Mouse (Mus musculus): ENCODE results near the gene Chst5. TPM values are rescaled to one million over a fixed set of nuclear protein-coding genes. Genes with fewer than 3 reads are reported as not detected.

Chst5 gene
- 1.9 and 2.2 TPM in 2 replicates for polyA plus RNA-seq (2014; fragmentation: Nextera tagmentation; extraction: Ambion mirVana)

DNA sequence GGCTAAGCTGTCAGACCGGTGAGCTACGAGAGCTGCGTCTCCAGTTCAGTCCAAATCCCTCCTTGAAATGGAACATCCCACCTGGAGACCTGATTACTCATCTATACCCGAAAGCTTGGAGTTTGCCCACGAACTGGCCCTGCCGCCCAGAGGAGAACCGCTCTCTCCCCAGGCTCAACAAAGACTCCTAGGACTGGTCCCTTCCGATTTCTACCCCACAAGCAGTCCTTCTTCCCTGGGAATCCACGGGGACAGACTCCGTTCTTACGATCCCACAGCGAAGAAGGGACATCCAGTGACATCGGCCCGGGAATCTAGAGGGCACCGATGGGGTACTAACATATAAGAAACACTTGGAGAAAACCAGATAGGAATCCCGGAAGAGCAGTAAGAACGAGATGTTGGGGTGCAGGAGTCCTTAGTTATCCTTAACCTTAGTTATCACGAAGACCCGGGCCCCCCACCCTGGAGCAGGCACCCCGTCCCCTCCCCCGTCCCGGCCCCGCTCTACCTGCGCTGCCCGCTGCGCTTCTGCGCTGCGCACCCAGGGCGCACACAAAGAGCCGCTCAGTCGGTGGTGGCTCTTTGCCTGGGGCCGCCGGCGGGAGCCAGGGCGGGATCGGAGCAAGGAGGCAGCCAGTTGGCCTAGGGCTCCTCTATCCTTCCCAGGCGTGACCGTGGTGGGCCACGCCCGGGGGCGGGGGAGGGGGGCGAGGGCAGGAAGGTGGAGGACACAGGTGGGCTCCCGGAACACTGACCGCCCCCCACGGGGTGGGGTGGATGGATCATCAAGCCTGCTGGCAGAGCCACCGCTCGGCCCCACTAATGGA, at the start of gene Chst5:
Chst5 (minus strand) TSS at position 827 of the 830 bp plus-strand sequence.
- H3K4me2 ChIP-seq (ENCODE audit: low read depth, low read length, severe bottlenecking) = peak within 1 kb of the TSS; percentile 71
- no peak within 1 kb of the TSS for H3K27ac ChIP-seq (ENCODE audit: low read depth, low read length)
- peak; percentile 64 for DNase-seq (ENCODE audit: low spot score)
- no peaks in the 10 kb centered on the region for H3K9me3 ChIP-seq (ENCODE audit: control insufficient read depth, low read length)
- 4% methylated on average over 47 of the region's 47 CpGs for WGBS
- peaks cover 3% of the 10 kb centered on the region; the same call in 1 of the 2 replicates for H3K4me1 ChIP-seq (replicated peaks; ENCODE audit: control insufficient read depth, insufficient read depth, low read length)
- peak within 1 kb of the TSS; percentile 29 for H3K4me3 ChIP-seq (ENCODE audit: low read depth, low read length)
- ATAC-seq (replicated peaks; ENCODE audit: low FRiP score) = peak; percentile 49
- peak within 1 kb of the TSS; percentile 53 for H3K9ac ChIP-seq (ENCODE audit: low read length)
- peaks cover 7% of the 10 kb centered on the region for H3K27me3 ChIP-seq (ENCODE audit: control insufficient read depth, insufficient read depth, low read length)
- H3K36me3 ChIP-seq (ENCODE audit: control insufficient read depth, insufficient read depth, low read length) = no peaks in the 10 kb centered on the region

GRCm38 (mm10) chr8:111957231-111957630, 47.0 kb upstream of the Chst5 start:
- H3K9me3 ChIP-seq (ENCODE audit: control insufficient read depth, low read length) = no peaks in the 10 kb centered on the region
- no peak for ATAC-seq (replicated peaks; ENCODE audit: low FRiP score)
- no peak overlapping the region for H3K4me2 ChIP-seq (ENCODE audit: low read depth, low read length, severe bottlenecking)
- H3K4me3 ChIP-seq (ENCODE audit: low read depth, low read length) = no peak overlapping the region
- WGBS = 93% methylated on average over 2 of the region's 2 CpGs
- DNase-seq (ENCODE audit: low spot score) = no peak
- H3K4me1 ChIP-seq (replicated peaks; ENCODE audit: control insufficient read depth, insufficient read depth, low read length) = no peaks in the 10 kb centered on the region
- no peaks in the 10 kb centered on the region for H3K27me3 ChIP-seq (ENCODE audit: control insufficient read depth, insufficient read depth, low read length)
- H3K36me3 ChIP-seq (ENCODE audit: control insufficient read depth, insufficient read depth, low read length) = peaks cover 8% of the 10 kb centered on the region; the same call in 1 of the 2 replicates
- H3K9ac ChIP-seq (ENCODE audit: low read length) = no peak overlapping the region
- H3K27ac ChIP-seq (ENCODE audit: low read depth, low read length) = no peak overlapping the region

- peaks cover 8% of the 10 kb centered on the region; the same call in 1 of the 2 replicates for H3K36me3 ChIP-seq (ENCODE audit: control insufficient read depth, insufficient read depth, low read length)
- ATAC-seq (replicated peaks; ENCODE audit: low FRiP score) = no peak
- 91% methylated on average over 5 of the region's 5 CpGs for WGBS
These were observed 45.6 kb upstream of the Chst5 start for GRCm38 (mm10) chr8:111955879-111956278.

DNA sequence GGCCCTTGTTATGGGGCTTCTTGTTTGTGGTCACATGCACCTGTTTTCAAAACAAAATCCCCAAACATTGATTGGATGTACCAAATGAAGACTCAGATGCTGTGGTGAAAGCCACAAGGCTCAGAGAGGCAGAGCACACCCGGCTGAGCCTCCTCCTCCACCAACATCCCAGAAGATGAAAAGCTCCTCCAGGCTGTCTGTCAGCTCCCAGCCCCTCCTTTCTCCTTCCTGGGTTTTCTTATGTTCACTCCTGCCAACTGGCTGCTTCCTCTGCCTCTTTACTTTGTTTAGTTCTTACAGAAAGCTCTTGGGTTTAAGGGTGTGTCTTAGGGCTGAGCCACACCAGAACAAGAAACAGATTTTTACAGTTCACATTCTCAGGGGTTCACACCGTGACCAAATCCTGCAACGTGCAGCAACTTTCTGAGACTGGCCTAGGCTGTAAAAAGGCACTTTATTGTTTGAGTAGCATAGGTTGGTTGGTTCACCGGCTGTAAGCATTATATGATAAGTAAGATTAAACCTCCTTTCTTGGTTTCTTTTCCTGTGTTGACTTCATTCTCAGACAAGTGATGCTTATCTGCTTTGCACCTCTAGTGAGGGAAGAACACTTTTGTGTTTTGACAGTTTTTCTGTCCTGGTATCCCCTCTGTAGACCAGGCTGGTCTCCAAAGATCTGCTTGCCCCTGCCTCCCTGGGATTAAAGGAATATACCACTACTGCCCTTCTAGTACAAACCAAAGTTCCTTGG, 44.8 kb upstream of the Chst5 start:
- H3K9ac ChIP-seq (ENCODE audit: low read length) = no peak overlapping the region
- DNase-seq (ENCODE audit: low spot score) (no peak), ATAC-seq (replicated peaks; ENCODE audit: low FRiP score) (no peak)
- H3K36me3 ChIP-seq (ENCODE audit: control insufficient read depth, insufficient read depth, low read length) = peaks cover 8% of the 10 kb centered on the region; the same call in 1 of the 2 replicates
- H3K9me3 ChIP-seq (ENCODE audit: control insufficient read depth, low read length) = no peaks in the 10 kb centered on the region
- H3K4me3 ChIP-seq (ENCODE audit: low read depth, low read length) = no peak overlapping the region
- no peaks in the 10 kb centered on the region for H3K4me1 ChIP-seq (replicated peaks; ENCODE audit: control insufficient read depth, insufficient read depth, low read length)
- no peaks in the 10 kb centered on the region for H3K27me3 ChIP-seq (ENCODE audit: control insufficient read depth, insufficient read depth, low read length)
- WGBS = 91% methylated on average over 4 of the region's 4 CpGs
- H3K27ac ChIP-seq (ENCODE audit: low read depth, low read length) = no peak overlapping the region
- H3K4me2 ChIP-seq (ENCODE audit: low read depth, low read length, severe bottlenecking) = no peak overlapping the region

More at GRCm38 (mm10) chr8:111955879-111956278, 45.6 kb upstream of the Chst5 start:
- DNase-seq (ENCODE audit: low spot score) = no peak
- H3K9ac ChIP-seq (ENCODE audit: low read length) = no peak overlapping the region
- H3K27me3 ChIP-seq (ENCODE audit: control insufficient read depth, insufficient read depth, low read length) = no peaks in the 10 kb centered on the region
- H3K4me2 ChIP-seq (ENCODE audit: low read depth, low read length, severe bottlenecking) = no peak overlapping the region
- no peak overlapping the region for H3K4me3 ChIP-seq (ENCODE audit: low read depth, low read length)
- no peaks in the 10 kb centered on the region for H3K4me1 ChIP-seq (replicated peaks; ENCODE audit: control insufficient read depth, insufficient read depth, low read length)
- H3K27ac ChIP-seq (ENCODE audit: low read depth, low read length) = no peak overlapping the region
- no peaks in the 10 kb centered on the region for H3K9me3 ChIP-seq (ENCODE audit: control insufficient read depth, low read length)

- H3K27me3 ChIP-seq (ENCODE audit: control insufficient read depth, insufficient read depth, low read length) = no peaks in the 10 kb centered on the region
- ATAC-seq (replicated peaks; ENCODE audit: low FRiP score) (no peak), DNase-seq (ENCODE audit: low spot score) (no peak)
- H3K9me3 ChIP-seq (ENCODE audit: control insufficient read depth, low read length) = no peaks in the 10 kb centered on the region
- H3K36me3 ChIP-seq (ENCODE audit: control insufficient read depth, insufficient read depth, low read length) = peaks cover 8% of the 10 kb centered on the region; the same call in 1 of the 2 replicates
- no peak overlapping the region for H3K27ac ChIP-seq (ENCODE audit: low read depth, low read length)
- 96% methylated on average over 5 of the region's 5 CpGs for whole genome bisulfite sequencing
- no peaks in the 10 kb centered on the region for H3K4me1 ChIP-seq (replicated peaks; ENCODE audit: control insufficient read depth, insufficient read depth, low read length)
- no peak overlapping the region for H3K4me3 ChIP-seq (ENCODE audit: low read depth, low read length)
- no peak overlapping the region for H3K4me2 ChIP-seq (ENCODE audit: low read depth, low read length, severe bottlenecking)
- H3K9ac ChIP-seq (ENCODE audit: low read length) = no peak overlapping the region
These were observed 41.7 kb upstream of the Chst5 start for GRCm38 (mm10) chr8:111951936-111952335.

- no peak overlapping the region for H3K4me2 ChIP-seq (ENCODE audit: low read depth, low read length, severe bottlenecking)
- H3K36me3 ChIP-seq (ENCODE audit: control insufficient read depth, insufficient read depth, low read length) = peaks cover 6% of the 10 kb centered on the region; the same call in 1 of the 2 replicates
- ATAC-seq (replicated peaks; ENCODE audit: low FRiP score) = no peak
- DNase-seq (ENCODE audit: low spot score) = no peak
- no peaks in the 10 kb centered on the region for H3K9me3 ChIP-seq (ENCODE audit: control insufficient read depth, low read length)
- no peaks in the 10 kb centered on the region for H3K27me3 ChIP-seq (ENCODE audit: control insufficient read depth, insufficient read depth, low read length)
- 95% methylated on average over 7 of the region's 7 CpGs for whole genome bisulfite sequencing
- H3K9ac ChIP-seq (ENCODE audit: low read length) = no peak overlapping the region
- H3K4me3 ChIP-seq (ENCODE audit: low read depth, low read length) = no peak overlapping the region
- H3K4me1 ChIP-seq (replicated peaks; ENCODE audit: control insufficient read depth, insufficient read depth, low read length) = no peaks in the 10 kb centered on the region
- no peak overlapping the region for H3K27ac ChIP-seq (ENCODE audit: low read depth, low read length)
These were observed 41.1 kb upstream of the Chst5 start for GRCm38 (mm10) chr8:111951317-111951716.

- no peak overlapping the region for H3K4me3 ChIP-seq (ENCODE audit: low read depth, low read length)
- H3K4me1 ChIP-seq (replicated peaks; ENCODE audit: control insufficient read depth, insufficient read depth, low read length) = no peaks in the 10 kb centered on the region
- no peaks in the 10 kb centered on the region for H3K27me3 ChIP-seq (ENCODE audit: control insufficient read depth, insufficient read depth, low read length)
- WGBS = 95% methylated on average over 3 of the region's 3 CpGs
- no peaks in the 10 kb centered on the region for H3K9me3 ChIP-seq (ENCODE audit: control insufficient read depth, low read length)
- H3K4me2 ChIP-seq (ENCODE audit: low read depth, low read length, severe bottlenecking) = no peak overlapping the region
- H3K9ac ChIP-seq (ENCODE audit: low read length) = no peak overlapping the region
- H3K36me3 ChIP-seq (ENCODE audit: control insufficient read depth, insufficient read depth, low read length) = peaks cover 6% of the 10 kb centered on the region; the same call in 1 of the 2 replicates
- DNase-seq (ENCODE audit: low spot score) (no peak), ATAC-seq (replicated peaks; ENCODE audit: low FRiP score) (no peak)
- H3K27ac ChIP-seq (ENCODE audit: low read depth, low read length) = no peak overlapping the region
These were observed 40.6 kb upstream of the Chst5 start for GRCm38 (mm10) chr8:111950846-111951245.

DNA sequence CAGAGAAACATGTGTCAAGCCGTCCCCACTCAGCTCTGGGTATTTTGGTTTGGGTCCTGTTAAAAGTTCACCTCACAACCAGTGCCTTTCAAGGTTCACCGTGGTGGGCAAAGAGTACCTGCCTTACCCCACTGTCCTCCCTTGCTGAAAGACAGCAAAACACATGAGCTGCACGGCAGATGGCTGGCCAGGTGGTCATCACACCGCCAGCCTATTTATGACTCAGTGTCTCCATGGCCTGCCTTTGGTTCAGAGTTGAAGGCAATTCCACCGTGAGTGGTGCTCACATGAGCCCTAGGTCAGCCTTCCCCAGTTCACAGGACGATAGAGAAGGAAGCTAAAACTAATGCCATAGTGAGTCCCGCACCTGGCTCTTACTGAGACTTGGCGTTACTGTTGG, 37.7 kb upstream of the Chst5 start:
- H3K9me3 ChIP-seq (ENCODE audit: control insufficient read depth, low read length) = no peaks in the 10 kb centered on the region
- H3K36me3 ChIP-seq (ENCODE audit: control insufficient read depth, insufficient read depth, low read length) = peaks cover 7% of the 10 kb centered on the region; the same call in 1 of the 2 replicates
- no peaks in the 10 kb centered on the region for H3K27me3 ChIP-seq (ENCODE audit: control insufficient read depth, insufficient read depth, low read length)
- H3K9ac ChIP-seq (ENCODE audit: low read length) = no peak overlapping the region
- WGBS = 95% methylated on average over 8 of the region's 8 CpGs
- H3K27ac ChIP-seq (ENCODE audit: low read depth, low read length) = no peak overlapping the region
- DNase-seq (ENCODE audit: low spot score) (no peak), ATAC-seq (replicated peaks; ENCODE audit: low FRiP score) (no peak)
- no peak overlapping the region for H3K4me2 ChIP-seq (ENCODE audit: low read depth, low read length, severe bottlenecking)
- H3K4me3 ChIP-seq (ENCODE audit: low read depth, low read length) = no peak overlapping the region
- no peaks in the 10 kb centered on the region for H3K4me1 ChIP-seq (replicated peaks; ENCODE audit: control insufficient read depth, insufficient read depth, low read length)

Measured in forebrain, embryonic 11.5 days (tissue).